Mouse (Mus musculus): ENCODE results near the gene Nr4a1. TPM values are rescaled to one million over a fixed set of nuclear protein-coding genes. Genes with fewer than 3 reads are reported as not detected.

Gene Nr4a1
- polyA plus RNA-seq, 1 experiment from 2014 or later: 4.5 TPM

DNA sequence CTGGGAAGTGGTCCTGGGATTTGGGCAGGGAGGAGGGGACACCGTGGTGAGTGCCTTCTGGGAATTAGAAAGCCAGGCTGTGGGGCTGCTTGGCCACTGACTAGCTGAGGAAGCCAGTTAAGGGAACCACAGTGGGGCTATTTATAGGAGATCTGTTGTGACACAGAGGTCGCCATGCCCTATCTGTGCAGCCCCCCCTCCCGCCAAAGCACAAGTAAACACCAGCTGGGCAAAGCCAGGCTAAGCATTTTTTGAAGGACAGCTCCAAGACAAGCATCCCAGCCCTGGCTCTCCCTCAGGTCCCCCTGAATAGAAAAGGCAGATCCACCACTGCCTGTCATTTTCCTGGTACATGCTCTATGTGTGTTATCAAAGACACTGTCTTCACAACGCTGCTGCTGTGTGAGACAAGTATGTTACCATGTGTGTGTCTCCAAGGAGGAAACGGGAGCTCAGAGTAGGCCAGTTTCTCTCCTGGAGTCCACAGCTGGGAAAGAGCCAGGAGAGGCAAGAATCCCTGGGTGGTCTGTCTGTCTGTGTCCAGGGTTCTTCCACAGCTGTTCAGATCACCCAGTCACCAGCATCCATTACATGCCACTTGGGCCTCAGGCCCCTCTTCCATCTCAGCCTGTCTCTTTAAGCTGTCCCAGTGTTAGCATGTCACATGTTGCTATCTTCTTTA, 5.9 kb upstream of the Nr4a1 start:
- H3K4me1 ChIP-seq (replicated peaks; ENCODE audit: control insufficient read depth, insufficient read depth, low read length): peaks cover 7% of the 10 kb centered on the region
- H3K9me3 ChIP-seq (ENCODE audit: control insufficient read depth, low read length): no peaks in the 10 kb centered on the region
- WGBS: 68% methylated on average over 5 of the region's 5 CpGs
- no peak overlapping the region for H3K9ac ChIP-seq (replicated peaks; ENCODE audit: low read depth, low read length)
- no peak overlapping the region for H3K4me3 ChIP-seq (replicated peaks; ENCODE audit: low read length)
- H3K27me3 ChIP-seq (replicated peaks; ENCODE audit: control insufficient read depth, insufficient read depth, low read length): no peaks in the 10 kb centered on the region; the same call in 1 of the 2 replicates
- H3K27ac ChIP-seq (ENCODE audit: low read length): no peak overlapping the region
- ATAC-seq: no peak
- H3K4me2 ChIP-seq (ENCODE audit: low read length): no peak overlapping the region
- no peaks in the 10 kb centered on the region for H3K36me3 ChIP-seq (ENCODE audit: control insufficient read depth, insufficient read depth)

DNA sequence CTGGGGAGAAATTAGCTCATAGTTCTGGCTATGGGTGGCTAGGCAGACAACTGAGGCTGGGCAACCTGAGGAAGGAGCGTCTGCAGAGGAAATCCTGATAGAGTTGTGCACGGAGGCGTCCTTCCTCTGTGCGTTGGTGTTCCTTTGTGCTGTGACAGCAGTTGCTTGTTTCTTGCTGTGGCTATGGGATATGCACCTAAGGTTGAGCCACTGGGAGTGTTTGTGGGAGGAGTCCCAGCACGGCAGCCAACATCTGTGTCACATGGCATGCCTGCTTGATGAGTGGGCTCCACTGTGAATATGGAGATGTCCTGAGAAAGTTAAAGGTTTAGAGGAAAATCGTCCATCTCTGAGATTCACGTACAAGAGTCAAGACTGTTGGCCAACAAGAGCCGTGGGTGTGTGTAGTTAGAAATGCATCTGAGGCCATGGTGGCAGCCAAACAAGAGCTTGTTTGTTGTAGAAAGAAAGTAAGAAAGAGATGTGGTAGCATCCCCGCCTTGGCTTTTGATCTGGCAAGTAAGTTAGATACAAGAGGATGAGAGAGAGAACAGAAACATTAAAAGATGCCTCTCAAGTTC, 3.8 kb upstream of the Nr4a1 start:
- H3K4me1 ChIP-seq (replicated peaks; ENCODE audit: control insufficient read depth, insufficient read depth, low read length): peaks cover 19% of the 10 kb centered on the region
- H3K4me3 ChIP-seq (replicated peaks; ENCODE audit: low read length): no peak overlapping the region
- H3K27me3 ChIP-seq (replicated peaks; ENCODE audit: control insufficient read depth, insufficient read depth, low read length): no peaks in the 10 kb centered on the region; the same call in 1 of the 2 replicates
- no peaks in the 10 kb centered on the region for H3K36me3 ChIP-seq (ENCODE audit: control insufficient read depth, insufficient read depth)
- 77% methylated on average over 9 of the region's 9 CpGs for WGBS
- no peak overlapping the region for H3K27ac ChIP-seq (ENCODE audit: low read length)
- no peaks in the 10 kb centered on the region for H3K9me3 ChIP-seq (ENCODE audit: control insufficient read depth, low read length)
- no peak overlapping the region for H3K9ac ChIP-seq (replicated peaks; ENCODE audit: low read depth, low read length)
- H3K4me2 ChIP-seq (ENCODE audit: low read length): no peak overlapping the region
- no peak for ATAC-seq

DNA sequence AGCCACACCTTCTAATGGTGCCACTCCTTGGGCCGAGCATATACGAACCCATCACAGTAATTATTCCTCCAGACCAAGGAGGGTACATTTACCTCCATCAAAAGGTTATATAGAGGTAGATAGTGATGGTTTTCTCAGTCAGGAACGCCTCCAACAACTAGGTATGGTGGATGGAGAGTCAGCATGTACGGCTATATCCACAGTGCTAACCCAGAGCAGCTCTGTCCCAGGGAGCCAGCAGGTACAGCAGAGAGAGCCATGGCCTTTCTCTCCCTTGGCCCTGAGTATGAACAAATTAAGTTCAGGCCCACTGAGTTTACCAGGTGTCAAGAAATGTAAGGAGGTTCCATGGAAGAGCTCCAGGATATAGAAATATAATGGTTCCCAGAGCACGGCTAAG, 2.1 kb upstream of the Nr4a1 start:
- Histone ChIP-seq H3K27me3 (replicated peaks; ENCODE audit: control insufficient read depth, insufficient read depth, low read length) (no peaks in the 10 kb centered on the region; the same call in 1 of the 2 replicates), H3K4me1 (replicated peaks; ENCODE audit: control insufficient read depth, insufficient read depth, low read length) (peaks cover 12% of the 10 kb centered on the region), H3K27ac (ENCODE audit: low read length) (no peak overlapping the region), H3K9me3 (ENCODE audit: control insufficient read depth, low read length) (no peaks in the 10 kb centered on the region), H3K36me3 (ENCODE audit: control insufficient read depth, insufficient read depth) (no peaks in the 10 kb centered on the region), H3K9ac (replicated peaks; ENCODE audit: low read depth, low read length) (no peak overlapping the region), H3K4me2 (ENCODE audit: low read length) (no peak overlapping the region), H3K4me3 (replicated peaks; ENCODE audit: low read length) (no peak overlapping the region)
- ATAC-seq: no peak
- 88% methylated on average over 5 of the region's 5 CpGs for WGBS

DNA sequence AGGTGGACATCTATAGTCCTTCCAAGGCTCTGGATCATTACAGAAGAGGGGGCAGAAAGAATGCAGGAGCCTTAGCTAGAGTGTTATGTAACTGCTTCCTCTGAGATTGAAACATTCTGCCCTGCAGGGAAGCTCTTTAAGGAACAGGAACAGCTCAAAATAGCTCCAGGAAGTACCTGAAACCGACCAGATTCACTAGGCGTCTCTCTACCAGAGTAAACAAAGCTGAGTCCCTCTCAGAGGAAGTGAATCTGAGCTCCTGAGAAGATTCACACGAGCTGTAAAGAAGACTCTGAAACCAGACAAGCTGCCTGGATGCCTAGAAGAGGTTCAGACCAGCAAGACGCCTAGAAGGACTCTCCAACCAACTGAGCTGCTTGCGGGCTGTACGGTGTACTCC, 1.5 kb upstream of the Nr4a1 start:
- WGBS: 83% methylated on average over 6 of the region's 6 CpGs
- Histone ChIP-seq H3K4me1 (replicated peaks; ENCODE audit: control insufficient read depth, insufficient read depth, low read length) (peaks cover 11% of the 10 kb centered on the region; the same call in 1 of the 2 replicates), H3K27me3 (replicated peaks; ENCODE audit: control insufficient read depth, insufficient read depth, low read length) (no peaks in the 10 kb centered on the region; the same call in 1 of the 2 replicates), H3K4me3 (replicated peaks; ENCODE audit: low read length) (no peak overlapping the region), H3K36me3 (ENCODE audit: control insufficient read depth, insufficient read depth) (no peaks in the 10 kb centered on the region), H3K9me3 (ENCODE audit: control insufficient read depth, low read length) (no peaks in the 10 kb centered on the region), H3K27ac (ENCODE audit: low read length) (no peak overlapping the region), H3K9ac (replicated peaks; ENCODE audit: low read depth, low read length) (no peak overlapping the region), H3K4me2 (ENCODE audit: low read length) (no peak overlapping the region)
- ATAC-seq: no peak

DNA sequence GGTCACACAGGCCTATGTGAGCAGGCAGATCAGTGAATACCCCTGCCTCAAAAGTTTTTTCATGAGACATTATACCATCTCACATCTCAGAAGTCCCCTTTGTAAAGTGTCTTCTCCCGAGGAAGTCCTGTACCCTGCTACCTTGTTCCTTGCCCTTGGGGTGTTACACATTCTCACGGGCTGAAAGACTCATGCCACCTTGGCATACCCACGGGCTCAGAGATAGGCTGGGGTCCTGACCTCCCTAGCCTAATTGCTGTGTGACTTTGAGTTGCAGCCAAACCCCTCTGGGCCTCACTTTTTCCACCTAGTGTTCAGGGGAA, 545 bp upstream of the Nr4a1 start:
- Histone ChIP-seq H3K36me3 (ENCODE audit: control insufficient read depth, insufficient read depth) (no peaks in the 10 kb centered on the region), H3K9me3 (ENCODE audit: control insufficient read depth, low read length) (no peaks in the 10 kb centered on the region), H3K4me2 (ENCODE audit: low read length) (peak overlapping the region; percentile 93), H3K4me3 (replicated peaks; ENCODE audit: low read length) (peak overlapping the region; percentile 66), H3K9ac (replicated peaks; ENCODE audit: low read depth, low read length) (peak overlapping the region; percentile 81), H3K4me1 (replicated peaks; ENCODE audit: control insufficient read depth, insufficient read depth, low read length) (peaks cover 11% of the 10 kb centered on the region; the same call in 1 of the 2 replicates), H3K27ac (ENCODE audit: low read length) (no peak overlapping the region), H3K27me3 (replicated peaks; ENCODE audit: control insufficient read depth, insufficient read depth, low read length) (no peaks in the 10 kb centered on the region; the same call in 1 of the 2 replicates)
- ATAC-seq: peak; percentile 8; the same call in 1 of the 2 replicates
- 36% methylated on average over 3 of the region's 3 CpGs for WGBS

DNA sequence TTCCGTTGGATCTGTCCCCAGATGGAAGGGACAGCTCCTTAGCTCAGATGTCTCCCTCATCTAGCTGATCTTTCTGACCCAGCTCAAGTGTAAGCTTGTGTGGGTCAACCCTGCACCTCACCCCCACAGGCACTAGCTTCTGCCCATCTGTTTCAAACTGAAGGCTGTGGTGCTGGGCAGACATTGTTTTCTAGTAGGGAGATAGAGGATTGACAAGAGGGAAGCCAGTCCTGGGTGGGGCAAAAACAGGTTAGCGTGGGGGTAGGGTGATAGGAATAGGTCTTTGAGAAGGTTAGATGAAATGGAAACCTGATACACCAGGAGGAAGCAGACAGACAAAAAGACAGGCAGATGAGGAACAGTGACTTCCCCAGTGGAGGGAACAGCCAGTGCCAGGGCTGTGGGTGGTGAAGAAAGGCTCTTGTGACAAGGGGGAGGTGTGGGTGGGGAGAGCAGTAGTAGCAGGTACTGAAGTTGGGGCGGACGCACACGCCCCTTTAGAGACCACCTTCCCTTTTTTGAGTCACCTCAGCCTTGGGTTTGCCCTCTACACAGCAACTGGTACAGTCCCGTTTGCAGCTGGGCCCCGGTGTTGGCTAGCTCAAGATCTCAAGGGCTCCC, 1.9 kb downstream of the Nr4a1 start:
- 90% methylated on average over 7 of the region's 7 CpGs for WGBS
- H3K4me3 ChIP-seq (replicated peaks; ENCODE audit: low read length): no peak overlapping the region
- ATAC-seq: no peak
- H3K27ac ChIP-seq (ENCODE audit: low read length): no peak overlapping the region
- H3K36me3 ChIP-seq (ENCODE audit: control insufficient read depth, insufficient read depth): no peaks in the 10 kb centered on the region
- H3K4me2 ChIP-seq (ENCODE audit: low read length): no peak overlapping the region
- no peaks in the 10 kb centered on the region; the same call in 1 of the 2 replicates for H3K27me3 ChIP-seq (replicated peaks; ENCODE audit: control insufficient read depth, insufficient read depth, low read length)
- H3K9me3 ChIP-seq (ENCODE audit: control insufficient read depth, low read length): no peaks in the 10 kb centered on the region
- H3K4me1 ChIP-seq (replicated peaks; ENCODE audit: control insufficient read depth, insufficient read depth, low read length): peaks cover 11% of the 10 kb centered on the region; the same call in 1 of the 2 replicates
- no peak overlapping the region for H3K9ac ChIP-seq (replicated peaks; ENCODE audit: low read depth, low read length)

DNA sequence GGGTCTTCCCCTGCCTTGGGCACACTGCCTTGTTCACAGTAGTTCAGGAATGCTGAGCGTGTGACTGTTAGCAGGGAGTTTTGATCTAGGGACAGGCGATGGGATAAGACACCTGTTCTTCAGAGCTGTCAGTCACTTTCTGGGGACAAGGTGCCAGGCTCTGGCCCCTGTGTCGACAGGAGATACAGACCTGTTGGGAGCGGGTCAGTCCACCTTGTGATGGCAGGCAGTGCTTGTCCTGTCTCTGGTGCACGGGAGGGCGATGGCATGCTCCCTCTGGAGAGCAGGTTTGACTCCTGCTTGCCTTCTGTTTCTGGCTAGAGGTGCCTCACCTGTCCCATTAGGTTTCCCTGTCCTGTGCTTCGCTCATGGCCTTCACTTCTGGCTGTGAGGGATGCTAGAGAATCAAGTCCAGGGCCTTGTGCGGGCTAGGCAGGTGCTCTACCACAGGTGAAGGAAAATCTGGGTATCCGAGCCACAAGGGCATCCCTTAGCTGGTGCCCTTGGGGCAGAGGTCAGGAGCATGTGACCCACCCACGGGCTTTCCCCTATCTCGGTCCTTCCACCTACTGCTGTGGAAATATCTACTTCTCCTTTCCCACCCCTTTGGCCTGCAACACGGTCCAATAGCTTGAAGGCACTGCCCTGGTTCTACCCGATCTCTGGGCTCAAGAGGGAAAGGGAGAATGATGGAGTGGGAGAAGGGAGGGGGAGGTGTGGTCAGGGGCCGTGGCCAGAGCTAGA, 2.6 kb downstream of the Nr4a1 start:
- H3K9me3 ChIP-seq (ENCODE audit: control insufficient read depth, low read length): no peaks in the 10 kb centered on the region
- no peaks in the 10 kb centered on the region; the same call in 1 of the 2 replicates for H3K27me3 ChIP-seq (replicated peaks; ENCODE audit: control insufficient read depth, insufficient read depth, low read length)
- no peaks in the 10 kb centered on the region for H3K36me3 ChIP-seq (ENCODE audit: control insufficient read depth, insufficient read depth)
- no peak for ATAC-seq
- no peak overlapping the region for H3K27ac ChIP-seq (ENCODE audit: low read length)
- no peak overlapping the region for H3K4me3 ChIP-seq (replicated peaks; ENCODE audit: low read length)
- WGBS: 84% methylated on average over 14 of the region's 14 CpGs
- H3K4me2 ChIP-seq (ENCODE audit: low read length): no peak overlapping the region
- peaks cover 11% of the 10 kb centered on the region; the same call in 1 of the 2 replicates for H3K4me1 ChIP-seq (replicated peaks; ENCODE audit: control insufficient read depth, insufficient read depth, low read length)
- H3K9ac ChIP-seq (replicated peaks; ENCODE audit: low read depth, low read length): no peak overlapping the region

DNA sequence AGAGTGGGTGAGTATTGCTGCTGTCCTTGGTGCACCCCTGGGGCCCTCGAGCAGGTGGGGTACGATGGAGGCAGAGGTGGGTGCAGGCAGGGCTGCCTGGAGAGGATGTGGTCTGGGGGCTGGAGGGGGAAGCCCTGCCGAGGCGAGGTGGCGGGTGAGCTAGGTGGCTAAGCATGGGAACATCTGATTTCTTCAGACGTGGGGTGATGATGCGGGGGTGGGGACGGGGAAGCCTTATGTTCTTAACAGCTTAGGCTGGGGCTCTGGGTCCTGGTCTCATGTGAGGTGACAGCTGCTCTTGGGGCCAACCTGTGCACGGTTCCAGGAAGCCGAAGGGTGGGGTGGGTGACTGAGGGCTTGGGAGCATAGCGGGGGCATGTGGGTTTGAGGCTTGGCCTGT, 4.4 kb downstream of the Nr4a1 start:
- H3K36me3 ChIP-seq (ENCODE audit: control insufficient read depth, insufficient read depth): no peaks in the 10 kb centered on the region
- H3K4me3 ChIP-seq (replicated peaks; ENCODE audit: low read length): no peak overlapping the region
- H3K27me3 ChIP-seq (replicated peaks; ENCODE audit: control insufficient read depth, insufficient read depth, low read length): no peaks in the 10 kb centered on the region
- H3K4me1 ChIP-seq (replicated peaks; ENCODE audit: control insufficient read depth, insufficient read depth, low read length): peaks cover 11% of the 10 kb centered on the region; the same call in 1 of the 2 replicates
- no peak overlapping the region for H3K4me2 ChIP-seq (ENCODE audit: low read length)
- no peak overlapping the region for H3K27ac ChIP-seq (ENCODE audit: low read length)
- no peak overlapping the region for H3K9ac ChIP-seq (replicated peaks; ENCODE audit: low read depth, low read length)
- ATAC-seq: no peak
- 85% methylated on average over 11 of the region's 11 CpGs for WGBS
- no peaks in the 10 kb centered on the region for H3K9me3 ChIP-seq (ENCODE audit: control insufficient read depth, low read length)

DNA sequence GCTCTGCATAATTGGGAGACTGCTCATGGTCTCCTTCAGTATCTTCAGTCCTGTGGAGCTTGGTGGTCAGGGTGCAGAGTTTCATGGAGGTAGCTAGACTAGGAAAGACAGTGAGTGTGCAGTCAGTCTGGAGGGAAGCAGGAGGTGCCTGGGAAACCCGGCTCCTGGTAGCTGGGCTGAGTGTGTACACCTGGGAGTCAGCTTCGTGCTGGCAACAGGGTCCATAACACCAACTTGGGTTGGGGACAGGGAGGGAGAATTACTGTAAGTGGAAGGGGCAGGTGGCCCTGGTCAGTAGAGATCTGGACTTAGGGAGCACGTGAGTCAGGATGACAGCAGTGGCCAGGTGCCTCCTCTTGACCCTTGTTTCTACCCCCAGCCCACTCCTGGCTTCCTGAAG, 5.9 kb downstream of the Nr4a1 start:
- ATAC-seq: no peak
- Histone ChIP-seq H3K36me3 (ENCODE audit: control insufficient read depth, insufficient read depth) (no peaks in the 10 kb centered on the region), H3K9ac (replicated peaks; ENCODE audit: low read depth, low read length) (no peak overlapping the region), H3K4me1 (replicated peaks; ENCODE audit: control insufficient read depth, insufficient read depth, low read length) (peaks cover under 1% of the 10 kb centered on the region; the same call in 1 of the 2 replicates), H3K27me3 (replicated peaks; ENCODE audit: control insufficient read depth, insufficient read depth, low read length) (no peaks in the 10 kb centered on the region), H3K9me3 (ENCODE audit: control insufficient read depth, low read length) (no peaks in the 10 kb centered on the region), H3K4me3 (replicated peaks; ENCODE audit: low read length) (no peak overlapping the region), H3K4me2 (ENCODE audit: low read length) (no peak overlapping the region), H3K27ac (ENCODE audit: low read length) (no peak overlapping the region)
- 75% methylated on average over 3 of the region's 3 CpGs for WGBS
